Mouse (Mus musculus) lung, adult 2 months (tissue): Measurements from ENCODE around the gene Jarid2. TPM values are rescaled to one million over a fixed set of nuclear protein-coding genes. Genes with fewer than 3 reads are reported as not detected.

Experiments
- DNase-seq: peaks from one replicate; pipeline ENCODE4 v3.0.0; 2022
- H3K4me1 ChIP-seq: fragments of 200-500 bp; 2 replicates; pipeline ENCODE4 v1.6.1; 2011; ENCODE audit warnings: low read length; ENCODE audit not compliant: control insufficient read depth, insufficient read depth
- H3K4me3 ChIP-seq: fragments of 200-500 bp; replicated peaks from 2 replicates; pipeline ENCODE3; 2011; ENCODE audit warnings: low read depth, mild to moderate bottlenecking, control low read depth, low read length; ENCODE audit errors: extremely low read depth
- CTCF ChIP-seq: fragments of 200-500 bp; IDR thresholded peaks from 2 replicates; pipeline ENCODE4 v1.5.1; 2011; ENCODE audit warnings: mild to moderate bottlenecking, low read length, control low read depth; ENCODE audit not compliant: insufficient read depth
- POLR2A ChIP-seq: fragments of 200-500 bp; IDR thresholded peaks from 2 replicates; pipeline ENCODE4 v1.6.1; 2011; ENCODE audit warnings: low read depth, mild to moderate bottlenecking, control low read depth, low read length, borderline replicate concordance; ENCODE audit errors: extremely low read depth
- WGBS: fragments of 180-500 bp; shearing (Covaris S2); methylation state at CpG from one replicate; pipeline ENCODE4 v1.1.7; 2018; 5-methylcytosine and 5-hydroxymethylcytosine counted together
- polyA plus RNA-seq: library from polyadenylated mRNA; depleted of rRNA; stranded (reverse); fragments of >200 nt; gene quantifications from 2 replicates; pipeline ENCODE4 v1.2.3, GENCODE M21; 2012

The Jarid2 gene
- polyA plus RNA-seq, 1 experiment: 9.6 TPM

GRCm38 (mm10) chr13:44792361-44792892 lies 63.2 kb downstream of the Jarid2 start:
- Histone ChIP-seq H3K4me1 (peaks cover 11% of the 10 kb centered on the region), H3K4me3 (no peak overlapping the region)
- no peak for DNase-seq

GRCm38 (mm10) chr13:44795891-44796290 lies 66.6 kb downstream of the Jarid2 start:
- Histone ChIP-seq H3K4me1 (peaks cover 6% of the 10 kb centered on the region), H3K4me3 (no peak overlapping the region)
- no peak for DNase-seq
- WGBS: 61% methylated on average over 3 of the region's 3 CpGs
- TF ChIP-seq POLR2A: no peak
- no peak for TF ChIP-seq CTCF

More at GRCm38 (mm10) chr13:44792361-44792892, 63.2 kb downstream of the Jarid2 start:
- 58% methylated on average over 3 of the region's 3 CpGs for WGBS
- TF ChIP-seq POLR2A (no peak), CTCF (no peak)

GRCm38 (mm10) chr13:44796775-44797174 lies 67.5 kb downstream of the Jarid2 start:
- 48% methylated on average over 2 of the region's 2 CpGs for WGBS
- peaks cover 6% of the 10 kb centered on the region for H3K4me1 ChIP-seq

GRCm38 (mm10) chr13:44798280-44798679 lies 69.0 kb downstream of the Jarid2 start:
- Histone ChIP-seq H3K4me1 (peaks cover 6% of the 10 kb centered on the region), H3K4me3 (no peak overlapping the region)
- TF ChIP-seq CTCF (no peak), POLR2A (no peak)
- no peak for DNase-seq
- WGBS: 79% methylated on average over 3 of the region's 3 CpGs

More at GRCm38 (mm10) chr13:44796775-44797174, 67.5 kb downstream of the Jarid2 start:
- TF ChIP-seq CTCF (no peak), POLR2A (no peak)
- H3K4me3 ChIP-seq: no peak overlapping the region
- no peak for DNase-seq

GRCm38 (mm10) chr13:44799166-44799565 lies 69.9 kb downstream of the Jarid2 start:
- TF ChIP-seq POLR2A (no peak), CTCF (no peak)
- Histone ChIP-seq H3K4me3 (no peak overlapping the region), H3K4me1 (peaks cover 6% of the 10 kb centered on the region)
- no peak for DNase-seq

- Histone ChIP-seq H3K4me3 (no peak overlapping the region), H3K4me1 (peaks cover 4% of the 10 kb centered on the region)
- TF ChIP-seq POLR2A: no peak
- TF ChIP-seq CTCF: no peak
- 49% methylated on average over 7 of the region's 7 CpGs for WGBS
- no peak for DNase-seq
Measured at GRCm38 (mm10) chr13:44800059-44800458, 70.8 kb downstream of the Jarid2 start.

- peak; percentile 55 for DNase-seq
- no peak overlapping the region for H3K4me3 ChIP-seq
- WGBS: 9% methylated on average over 1 of the region's 1 CpGs
- peaks cover 9% of the 10 kb centered on the region for H3K4me1 ChIP-seq
- TF ChIP-seq CTCF (peak; percentile 54; the same call in 1 of the 2 replicates), POLR2A (no peak)
Measured at GRCm38 (mm10) chr13:44804876-44805275, 75.6 kb downstream of the Jarid2 start.

- H3K4me1 ChIP-seq: peaks cover 9% of the 10 kb centered on the region
- 55% methylated on average over 1 of the region's 1 CpGs for WGBS
- TF ChIP-seq POLR2A (no peak), CTCF (no peak)
- no peak for DNase-seq
- no peak overlapping the region for H3K4me3 ChIP-seq
Measured at GRCm38 (mm10) chr13:44808307-44808706, 79.0 kb downstream of the Jarid2 start.

GRCm38 (mm10) chr13:44811021-44811420 lies 81.7 kb downstream of the Jarid2 start:
- Histone ChIP-seq H3K4me3 (no peak overlapping the region), H3K4me1 (peaks cover 11% of the 10 kb centered on the region)
- 67% methylated on average over 2 of the region's 2 CpGs for WGBS
- TF ChIP-seq POLR2A (no peak), CTCF (no peak)
- DNase-seq: no peak

- WGBS: 74% methylated on average over 10 of the region's 10 CpGs
Measured at GRCm38 (mm10) chr13:44811601-44812000, 82.3 kb downstream of the Jarid2 start.

GRCm38 (mm10) chr13:44812381-44812780 lies 83.1 kb downstream of the Jarid2 start:
- no peak for TF ChIP-seq CTCF
- no peak for DNase-seq
- Histone ChIP-seq H3K4me3 (no peak overlapping the region), H3K4me1 (peaks cover 4% of the 10 kb centered on the region)
- WGBS: 81% methylated on average over 5 of the region's 5 CpGs

More at GRCm38 (mm10) chr13:44811601-44812000, 82.3 kb downstream of the Jarid2 start:
- H3K4me3 ChIP-seq: no peak overlapping the region
- no peak for TF ChIP-seq CTCF
- TF ChIP-seq POLR2A: no peak
- H3K4me1 ChIP-seq: peaks cover 9% of the 10 kb centered on the region
- no peak for DNase-seq
